Mouse (Mus musculus): ENCODE measurements around the gene Masp1. TPM values are rescaled to one million over a fixed set of nuclear protein-coding genes. Genes with fewer than 3 reads are reported as not detected.

The Masp1 gene
- polyA plus RNA-seq, 1 experiment from 2014 or later, result 2.9 TPM

DNA sequence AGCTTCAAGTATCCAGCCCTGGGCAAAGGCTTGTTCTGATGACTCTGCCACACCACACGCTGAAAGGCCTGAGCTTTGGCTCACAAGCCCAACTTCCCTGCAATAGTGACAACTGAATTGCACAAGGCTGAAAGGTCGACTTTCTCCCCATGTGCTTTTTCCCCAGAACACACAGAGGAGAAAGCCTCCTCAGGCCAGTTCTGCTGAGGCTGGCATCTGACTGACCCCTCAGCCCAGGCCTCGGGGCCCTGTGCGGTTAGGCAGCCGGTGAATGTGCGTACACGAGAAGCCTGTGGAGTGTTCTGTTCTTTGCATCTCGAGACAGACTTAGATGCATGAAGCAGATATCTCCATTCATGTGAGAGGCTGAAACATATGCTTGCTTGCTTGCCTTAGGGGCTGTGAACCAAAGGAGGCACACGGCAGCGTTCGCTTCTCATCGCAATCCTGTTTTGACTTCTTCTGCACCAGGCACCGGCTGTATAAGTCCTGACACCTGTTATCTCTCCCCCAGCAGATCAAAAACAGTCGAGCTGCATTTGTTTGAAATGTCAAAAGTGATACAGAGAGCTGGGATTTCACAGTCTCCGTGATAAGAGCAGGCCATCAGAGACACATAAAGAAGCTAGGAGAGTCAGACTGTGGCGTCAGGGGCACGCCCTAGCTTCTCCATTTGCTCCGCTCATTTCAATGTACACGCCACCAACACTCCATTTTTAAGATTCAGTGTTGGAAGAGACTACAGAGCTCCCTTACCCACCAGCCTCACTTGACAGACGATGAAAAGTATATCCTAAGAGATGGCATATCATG, 2.7 kb downstream of the Masp1 start:
- Histone ChIP-seq H3K4me1 (ENCODE audit: control insufficient read depth, insufficient read depth, low read length) (peaks cover 14% of the 10 kb centered on the region; the same call in 1 of the 2 replicates), H3K9me3 (ENCODE audit: control insufficient read depth, low read length) (no peaks in the 10 kb centered on the region), H3K36me3 (ENCODE audit: control insufficient read depth, insufficient read depth, low read length) (no peaks in the 10 kb centered on the region), H3K27ac (replicated peaks; ENCODE audit: low read depth, low read length) (no peak overlapping the region), H3K4me2 (ENCODE audit: low read depth, severe bottlenecking) (no peak overlapping the region), H3K9ac (ENCODE audit: low read length) (no peak overlapping the region), H3K4me3 (ENCODE audit: low read depth, low read length) (no peak overlapping the region), H3K27me3 (ENCODE audit: control insufficient read depth, insufficient read depth, low read length) (no peaks in the 10 kb centered on the region)
- no peak for DNase-seq (ENCODE audit: low spot score)
- ATAC-seq (ENCODE audit: insufficient number of reproducible peaks, low FRiP score, low TSS enrichment, low read depth), result no peak
- 72% methylated on average over 20 of the region's 20 CpGs for WGBS

GRCm38 (mm10) chr16:23517230-23517629, 3.4 kb downstream of the Masp1 start:
- Histone ChIP-seq H3K4me1 (ENCODE audit: control insufficient read depth, insufficient read depth, low read length) (peaks cover 10% of the 10 kb centered on the region; the same call in 1 of the 2 replicates), H3K27ac (replicated peaks; ENCODE audit: low read depth, low read length) (no peak overlapping the region), H3K4me2 (ENCODE audit: low read depth, severe bottlenecking) (no peak overlapping the region), H3K27me3 (ENCODE audit: control insufficient read depth, insufficient read depth, low read length) (no peaks in the 10 kb centered on the region), H3K9ac (ENCODE audit: low read length) (no peak overlapping the region), H3K36me3 (ENCODE audit: control insufficient read depth, insufficient read depth, low read length) (no peaks in the 10 kb centered on the region), H3K9me3 (ENCODE audit: control insufficient read depth, low read length) (no peaks in the 10 kb centered on the region), H3K4me3 (ENCODE audit: low read depth, low read length) (no peak overlapping the region)
- DNase-seq (ENCODE audit: low spot score), result no peak
- WGBS, result 89% methylated on average over 5 of the region's 5 CpGs
- ATAC-seq (ENCODE audit: insufficient number of reproducible peaks, low FRiP score, low TSS enrichment, low read depth), result no peak

- Histone ChIP-seq H3K27me3 (ENCODE audit: control insufficient read depth, insufficient read depth, low read length) (no peaks in the 10 kb centered on the region), H3K4me1 (ENCODE audit: control insufficient read depth, insufficient read depth, low read length) (peaks cover 10% of the 10 kb centered on the region; the same call in 1 of the 2 replicates), H3K27ac (replicated peaks; ENCODE audit: low read depth, low read length) (no peak overlapping the region), H3K9me3 (ENCODE audit: control insufficient read depth, low read length) (no peaks in the 10 kb centered on the region), H3K9ac (ENCODE audit: low read length) (no peak overlapping the region), H3K36me3 (ENCODE audit: control insufficient read depth, insufficient read depth, low read length) (no peaks in the 10 kb centered on the region), H3K4me2 (ENCODE audit: low read depth, severe bottlenecking) (no peak overlapping the region), H3K4me3 (ENCODE audit: low read depth, low read length) (no peak overlapping the region)
- DNase-seq (ENCODE audit: low spot score), result no peak
- no peak for ATAC-seq (ENCODE audit: insufficient number of reproducible peaks, low FRiP score, low TSS enrichment, low read depth)
- 83% methylated on average over 2 of the region's 2 CpGs for WGBS
Observed at GRCm38 (mm10) chr16:23516606-23517005, 4.0 kb downstream of the Masp1 start.

DNA sequence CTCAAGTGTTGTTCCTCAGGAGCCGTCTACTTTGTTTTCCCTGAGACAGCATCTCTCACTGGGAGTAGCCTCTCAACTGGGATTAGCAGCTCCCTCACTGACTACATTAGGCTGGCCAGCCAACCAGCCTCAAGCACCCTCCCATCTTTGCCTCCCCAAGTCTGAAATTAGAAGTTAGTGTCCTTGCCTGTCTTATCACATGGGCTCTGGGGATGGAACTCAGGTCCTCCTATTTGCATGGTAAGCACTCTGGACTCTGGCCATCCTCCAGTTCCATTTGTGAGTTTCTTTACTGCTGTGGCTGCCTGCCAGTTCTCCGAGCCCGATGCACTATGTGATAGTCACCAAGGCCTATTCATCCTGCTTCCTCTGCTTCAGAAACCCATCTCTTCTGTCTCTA, 4.8 kb downstream of the Masp1 start:
- H3K4me3 ChIP-seq (ENCODE audit: low read depth, low read length), result no peak overlapping the region
- no peak overlapping the region for H3K4me2 ChIP-seq (ENCODE audit: low read depth, severe bottlenecking)
- DNase-seq (ENCODE audit: low spot score), result no peak
- no peak for ATAC-seq (ENCODE audit: insufficient number of reproducible peaks, low FRiP score, low TSS enrichment, low read depth)
- no peak overlapping the region for H3K9ac ChIP-seq (ENCODE audit: low read length)
- no peaks in the 10 kb centered on the region for H3K9me3 ChIP-seq (ENCODE audit: control insufficient read depth, low read length)
- H3K27ac ChIP-seq (replicated peaks; ENCODE audit: low read depth, low read length), result no peak overlapping the region
- H3K36me3 ChIP-seq (ENCODE audit: control insufficient read depth, insufficient read depth, low read length), result no peaks in the 10 kb centered on the region
- H3K4me1 ChIP-seq (ENCODE audit: control insufficient read depth, insufficient read depth, low read length), result peaks cover 5% of the 10 kb centered on the region; the same call in 1 of the 2 replicates
- 81% methylated on average over 3 of the region's 3 CpGs for WGBS
- no peaks in the 10 kb centered on the region for H3K27me3 ChIP-seq (ENCODE audit: control insufficient read depth, insufficient read depth, low read length)

DNA sequence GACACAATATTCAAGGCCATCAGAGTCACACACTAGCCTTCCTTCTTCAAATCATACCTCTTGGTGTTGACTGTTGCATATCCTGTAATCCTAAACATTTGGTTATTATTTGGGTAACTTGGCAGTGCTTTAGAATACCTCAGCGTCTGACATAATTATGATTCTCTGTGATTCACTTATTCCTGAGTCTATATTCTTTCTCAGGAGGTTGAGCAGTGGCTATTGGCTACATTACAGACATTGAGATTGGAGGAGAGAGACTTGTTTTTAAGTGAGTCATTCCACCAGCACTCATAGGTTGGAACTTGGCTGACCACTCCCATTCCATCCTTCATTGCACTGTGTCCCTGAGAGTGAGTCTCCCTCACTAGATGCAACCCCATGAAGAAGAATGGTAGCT, 7.2 kb downstream of the Masp1 start:
- no peaks in the 10 kb centered on the region for H3K9me3 ChIP-seq (ENCODE audit: control insufficient read depth, low read length)
- WGBS, result 88% methylated on average over 1 of the region's 1 CpGs
- H3K4me1 ChIP-seq (ENCODE audit: control insufficient read depth, insufficient read depth, low read length), result no peaks in the 10 kb centered on the region
- H3K27me3 ChIP-seq (ENCODE audit: control insufficient read depth, insufficient read depth, low read length), result no peaks in the 10 kb centered on the region
- H3K36me3 ChIP-seq (ENCODE audit: control insufficient read depth, insufficient read depth, low read length), result no peaks in the 10 kb centered on the region
- no peak for ATAC-seq (ENCODE audit: insufficient number of reproducible peaks, low FRiP score, low TSS enrichment, low read depth)
- DNase-seq (ENCODE audit: low spot score), result no peak
- H3K27ac ChIP-seq (replicated peaks; ENCODE audit: low read depth, low read length), result no peak overlapping the region
- H3K4me3 ChIP-seq (ENCODE audit: low read depth, low read length), result no peak overlapping the region
- no peak overlapping the region for H3K4me2 ChIP-seq (ENCODE audit: low read depth, severe bottlenecking)
- no peak overlapping the region for H3K9ac ChIP-seq (ENCODE audit: low read length)

DNA sequence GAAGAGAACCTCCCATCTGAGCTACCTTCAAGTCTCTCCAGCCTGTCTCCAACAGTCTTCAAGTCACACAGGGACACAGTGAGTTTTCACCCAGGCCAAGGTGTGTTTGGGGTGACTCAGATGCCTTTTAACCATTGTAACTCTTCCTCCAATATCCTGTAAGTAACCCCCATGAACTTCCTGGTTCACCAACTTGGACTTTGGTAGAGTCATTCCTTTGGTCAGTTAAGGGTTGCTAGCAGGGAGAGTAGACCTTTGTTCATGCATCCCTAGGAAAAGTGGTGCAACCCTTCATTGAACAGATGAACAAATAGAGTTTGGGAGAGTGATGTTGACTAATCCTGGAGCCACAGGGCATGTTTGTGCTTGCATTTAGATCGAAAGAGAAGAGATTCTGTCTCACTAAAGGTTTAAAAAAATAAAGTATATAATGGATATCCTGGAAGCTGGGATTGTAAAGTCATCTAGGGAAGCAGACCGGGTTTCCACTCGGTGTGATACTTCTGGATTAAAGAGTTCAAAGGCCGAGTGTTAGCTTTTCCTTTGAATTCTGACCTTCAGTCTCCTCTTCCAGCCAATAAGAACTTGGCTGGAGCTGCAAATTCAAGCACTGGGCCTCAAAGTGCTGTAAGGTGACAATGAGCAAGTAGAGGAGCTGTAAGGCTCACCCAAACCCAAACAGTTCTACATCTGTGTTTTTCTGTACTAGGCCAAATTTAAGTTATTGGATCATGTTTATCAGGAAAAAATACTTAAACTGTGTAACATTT, 9.3 kb downstream of the Masp1 start:
- no peak overlapping the region for H3K4me2 ChIP-seq (ENCODE audit: low read depth, severe bottlenecking)
- H3K4me1 ChIP-seq (ENCODE audit: control insufficient read depth, insufficient read depth, low read length), result no peaks in the 10 kb centered on the region
- H3K36me3 ChIP-seq (ENCODE audit: control insufficient read depth, insufficient read depth, low read length), result no peaks in the 10 kb centered on the region
- H3K4me3 ChIP-seq (ENCODE audit: low read depth, low read length), result no peak overlapping the region
- no peak overlapping the region for H3K27ac ChIP-seq (replicated peaks; ENCODE audit: low read depth, low read length)
- H3K9ac ChIP-seq (ENCODE audit: low read length), result no peak overlapping the region
- no peaks in the 10 kb centered on the region for H3K27me3 ChIP-seq (ENCODE audit: control insufficient read depth, insufficient read depth, low read length)
- no peaks in the 10 kb centered on the region for H3K9me3 ChIP-seq (ENCODE audit: control insufficient read depth, low read length)
- DNase-seq (ENCODE audit: low spot score), result no peak
- ATAC-seq (ENCODE audit: insufficient number of reproducible peaks, low FRiP score, low TSS enrichment, low read depth), result no peak
- WGBS, result 67% methylated on average over 4 of the region's 4 CpGs

DNA sequence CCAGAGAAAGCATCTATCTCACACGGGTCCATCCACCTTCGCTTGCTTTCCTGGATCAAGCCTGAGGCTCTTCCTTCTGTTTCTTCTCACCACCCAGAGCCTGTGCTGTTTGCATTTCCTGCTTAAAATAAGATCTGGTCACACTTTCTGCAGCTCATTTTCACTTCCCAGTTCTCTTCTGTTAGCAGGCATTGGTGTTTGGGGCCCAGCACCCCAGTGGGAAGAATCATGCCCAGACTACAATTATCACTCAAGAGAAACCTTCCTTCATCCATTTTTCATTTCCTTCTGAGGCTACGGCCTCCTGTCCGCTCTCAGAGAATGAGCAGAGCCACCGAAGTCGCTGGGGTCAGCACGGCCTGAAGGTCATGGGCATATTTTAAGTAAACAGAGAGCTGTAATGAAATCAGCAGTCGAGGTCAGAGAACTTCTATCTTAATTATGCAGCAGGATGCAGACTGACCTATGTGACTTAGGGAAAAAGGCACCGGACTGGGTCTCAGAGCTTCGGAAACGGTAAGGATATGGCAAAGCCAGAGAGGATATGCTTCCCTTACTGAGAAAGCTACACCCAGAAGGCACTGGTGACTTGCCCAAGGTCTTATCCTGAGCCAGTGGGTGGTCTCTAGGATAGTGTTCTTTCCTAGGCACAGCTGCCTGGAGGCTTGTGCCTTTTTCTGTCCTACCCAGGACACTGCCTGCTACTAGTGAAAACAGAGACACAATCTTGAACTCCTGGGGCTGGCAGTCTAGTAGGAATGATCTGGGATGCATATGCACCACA, 14.5 kb downstream of the Masp1 start:
- Histone ChIP-seq H3K9ac (ENCODE audit: low read length) (no peak overlapping the region), H3K4me1 (ENCODE audit: control insufficient read depth, insufficient read depth, low read length) (0 out of 2 replicates have a peak, but pooled peaks cover 2% of the 10 kb centered on the region), H3K4me3 (ENCODE audit: low read depth, low read length) (no peak overlapping the region), H3K36me3 (ENCODE audit: control insufficient read depth, insufficient read depth, low read length) (no peaks in the 10 kb centered on the region), H3K27me3 (ENCODE audit: control insufficient read depth, insufficient read depth, low read length) (no peaks in the 10 kb centered on the region), H3K4me2 (ENCODE audit: low read depth, severe bottlenecking) (no peak overlapping the region), H3K27ac (replicated peaks; ENCODE audit: low read depth, low read length) (no peak overlapping the region), H3K9me3 (ENCODE audit: control insufficient read depth, low read length) (no peaks in the 10 kb centered on the region)
- ATAC-seq (ENCODE audit: insufficient number of reproducible peaks, low FRiP score, low TSS enrichment, low read depth), result no peak
- no peak for DNase-seq (ENCODE audit: low spot score)
- 45% methylated on average over 11 of the region's 11 CpGs for WGBS

DNA sequence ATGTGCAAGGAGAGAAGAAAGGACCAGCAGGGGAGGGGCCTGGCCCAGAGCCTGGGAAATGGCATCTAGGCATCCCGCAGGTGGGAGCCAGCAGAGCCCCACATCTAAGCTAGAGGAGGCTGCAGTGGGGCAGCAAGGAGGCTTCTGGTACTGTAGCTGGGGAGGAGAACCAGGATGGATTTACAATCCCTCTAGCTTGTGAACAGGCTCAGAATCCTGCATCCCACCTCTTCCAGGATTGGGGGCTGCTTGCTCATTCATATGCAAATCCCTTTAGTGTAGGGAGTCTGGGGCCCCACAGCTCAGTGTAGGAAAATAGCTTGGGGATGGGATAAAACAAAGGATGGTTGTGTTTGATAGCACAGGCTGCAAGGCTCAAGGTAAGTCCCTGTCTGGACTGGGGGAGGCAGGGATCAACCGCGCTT, 16.3 kb downstream of the Masp1 start:
- Histone ChIP-seq H3K4me1 (ENCODE audit: control insufficient read depth, insufficient read depth, low read length) (0 out of 2 replicates have a peak, but pooled peaks cover 2% of the 10 kb centered on the region), H3K36me3 (ENCODE audit: control insufficient read depth, insufficient read depth, low read length) (no peaks in the 10 kb centered on the region), H3K27ac (replicated peaks; ENCODE audit: low read depth, low read length) (no peak overlapping the region), H3K9me3 (ENCODE audit: control insufficient read depth, low read length) (no peaks in the 10 kb centered on the region), H3K27me3 (ENCODE audit: control insufficient read depth, insufficient read depth, low read length) (no peaks in the 10 kb centered on the region), H3K9ac (ENCODE audit: low read length) (no peak overlapping the region), H3K4me2 (ENCODE audit: low read depth, severe bottlenecking) (no peak overlapping the region), H3K4me3 (ENCODE audit: low read depth, low read length) (no peak overlapping the region)
- no peak for DNase-seq (ENCODE audit: low spot score)
- WGBS, result 58% methylated on average over 3 of the region's 3 CpGs
- ATAC-seq (ENCODE audit: insufficient number of reproducible peaks, low FRiP score, low TSS enrichment, low read depth), result no peak
